Mouse (Mus musculus): ENCODE results near the gene Pola2.

DNA sequence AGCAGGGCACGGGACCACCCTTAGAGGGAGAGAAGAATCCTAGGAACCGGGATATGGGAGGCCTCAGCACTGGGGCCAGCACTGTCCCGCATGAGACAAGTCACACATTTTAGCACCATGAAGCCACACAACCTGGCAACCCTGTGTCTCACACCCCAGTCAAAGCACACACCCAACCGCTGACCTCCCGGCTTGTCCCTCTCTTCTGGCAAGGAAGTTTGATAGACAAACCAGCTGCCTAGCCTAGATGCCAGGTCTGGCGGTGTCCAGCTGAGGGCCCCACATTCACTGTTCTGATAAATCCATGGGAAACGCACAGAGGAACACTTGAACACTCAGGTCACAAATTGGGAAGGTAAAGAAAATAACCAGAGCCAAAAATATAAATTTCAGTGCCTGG lies 21.4 kb downstream of the Pola2 start:
- TF ChIP-seq POLR2AphosphoS5 (IDR thresholded peaks at IDR 0.05; ENCODE audit: borderline replicate concordance, low read depth, low read length) (no peak), GATA1 (IDR thresholded peaks at IDR 0.05; ENCODE audit: low read depth, low read length) (no peak), POLR2A (IDR thresholded peaks at IDR 0.05; ENCODE audit: control insufficient read depth in 1 of 2, insufficient read depth in 1 of 2, low read depth in 1 of 2, low read length in 2 of 2, poor library complexity in 1 of 2) (no peak), ZC3H11A (IDR thresholded peaks at IDR 0.05; ENCODE audit: low read depth, low read length) (no peak), KAT2A (conservative IDR thresholded peaks at IDR 0.05; ENCODE audit: low read depth, low read length) (no peak), HCFC1 (IDR thresholded peaks at IDR 0.05; ENCODE audit: low read depth, low read length) (no peak), UBTF (IDR thresholded peaks at IDR 0.05; ENCODE audit: borderline replicate concordance, insufficient read depth, low read depth, low read length) (no peak), CTCF (IDR thresholded peaks at IDR 0.05 in 2 of 3, conservative IDR thresholded peaks at IDR 0.05 in 1 of 3; ENCODE audit: control insufficient read depth in 1 of 3, insufficient read depth in 1 of 3, low read depth in 2 of 3, low read length in 3 of 3, poor library complexity in 1 of 3, severe bottlenecking in 1 of 3) (no peak), USF1 (IDR thresholded peaks at IDR 0.05; ENCODE audit: low read depth, low read length) (no peak), E2F4 (IDR thresholded peaks at IDR 0.05; ENCODE audit: borderline replicate concordance, low read depth, low read length) (no peak), MAX (IDR thresholded peaks at IDR 0.05; ENCODE audit: low read length) (no peak)
